Mouse (Mus musculus) lung, adult 2 months (tissue): ENCODE data around the gene Hnrnpa1.

Experiments
- CTCF ChIP-seq: fragments of 200-500 bp; IDR thresholded peaks from 2 replicates; pipeline ENCODE4 v1.5.1; 2011; ENCODE audit warnings: mild to moderate bottlenecking, low read length, control low read depth; ENCODE audit not compliant: insufficient read depth
- POLR2A ChIP-seq: fragments of 200-500 bp; IDR thresholded peaks from 2 replicates; pipeline ENCODE4 v1.6.1; 2011; ENCODE audit warnings: low read depth, mild to moderate bottlenecking, control low read depth, low read length, borderline replicate concordance; ENCODE audit errors: extremely low read depth

DNA sequence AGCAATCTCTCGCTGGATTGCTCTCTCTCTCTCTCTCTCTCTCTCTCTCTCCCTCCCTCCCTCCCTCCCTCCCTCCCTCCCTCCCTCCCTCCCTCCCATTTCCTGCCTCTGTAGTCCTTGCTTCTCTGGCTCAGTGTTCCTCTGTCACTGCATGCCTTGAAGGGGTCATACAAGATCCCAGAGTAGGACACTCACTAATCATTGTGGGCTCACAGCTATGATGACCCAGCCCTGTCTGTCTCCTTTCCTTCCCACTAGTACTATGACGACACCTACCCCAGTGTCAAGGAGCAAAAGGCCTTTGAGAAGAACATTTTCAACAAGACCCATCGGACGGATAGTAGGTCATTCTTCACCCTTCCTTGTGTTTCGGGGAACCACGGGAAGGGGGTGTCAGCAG lies 50.2 kb downstream of the Hnrnpa1 start:
- TF ChIP-seq POLR2A, result no peak
- no peak for TF ChIP-seq CTCF
